Mouse (Mus musculus) right cerebral cortex, postnatal 14 days (tissue): ENCODE data around the gene Gen1.

Source experiments
- DNase-seq: peaks from one replicate; pipeline ENCODE4 v3.0.0; 2022

The Gen1 gene

GRCm38 (mm10) chr12:11265382-11266281 lies at the start of gene Gen1, which contains the start of gene Smc6:
Gen1 (minus strand) TSS chr12:11265801.
Smc6 (plus strand) TSS chr12:11265886.
- DNase-seq = peak; percentile 87

- DNase-seq = no peak
Measured at GRCm38 (mm10) chr12:11313840-11314239, 48.2 kb upstream of the Gen1 start.

- no peak for DNase-seq
Measured at GRCm38 (mm10) chr12:11311106-11311505, 45.5 kb upstream of the Gen1 start.

- DNase-seq = no peak
Measured at GRCm38 (mm10) chr12:11306753-11307645, 41.4 kb upstream of the Gen1 start.

- no peak for DNase-seq
Measured at GRCm38 (mm10) chr12:11300858-11301257, 35.3 kb upstream of the Gen1 start.

DNA sequence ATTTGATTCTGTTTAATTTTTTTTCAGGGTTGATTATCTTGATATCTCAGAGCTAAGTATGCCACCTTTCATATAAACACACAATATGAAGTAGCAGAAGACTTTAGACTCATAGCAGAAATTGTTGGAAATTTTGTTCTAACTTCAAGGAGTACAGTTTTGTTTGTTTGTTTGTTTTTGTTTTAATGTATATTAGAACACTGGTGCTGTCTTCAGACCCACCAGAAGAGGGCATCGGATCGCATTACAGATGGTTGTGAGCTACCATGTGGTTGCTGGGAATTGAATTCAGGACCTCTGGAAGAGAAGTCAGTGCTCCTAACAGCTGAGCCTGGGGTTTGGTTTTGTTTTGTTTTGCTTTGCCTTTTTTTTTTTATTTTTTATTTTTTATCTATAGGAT lies 20.8 kb upstream of the Gen1 start:
- no peak for DNase-seq

GRCm38 (mm10) chr12:11281584-11281983 lies 16.0 kb upstream of the Gen1 start:
- DNase-seq = no peak

GRCm38 (mm10) chr12:11279886-11280285 lies 14.3 kb upstream of the Gen1 start:
- no peak for DNase-seq

DNA sequence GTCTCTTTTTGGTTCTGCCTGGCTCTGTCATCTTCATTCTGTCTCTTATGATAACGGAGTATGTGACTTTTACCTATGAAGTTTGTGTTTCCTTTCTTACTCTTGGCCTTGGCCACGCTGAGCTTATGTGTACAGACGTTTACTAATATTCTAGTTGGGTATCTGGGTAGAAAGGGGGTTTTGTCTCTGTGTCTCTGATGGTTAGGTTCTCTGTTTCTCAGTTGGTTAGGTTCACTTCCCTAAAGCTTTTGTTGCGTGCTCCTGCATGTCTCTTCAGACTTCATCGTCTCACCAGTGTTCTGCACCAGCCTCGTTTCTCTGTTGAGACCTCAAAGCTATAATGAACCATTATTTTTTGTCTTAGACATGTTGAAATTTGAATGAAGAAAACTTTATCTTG lies 11.6 kb upstream of the Gen1 start:
- DNase-seq = no peak

GRCm38 (mm10) chr12:11276632-11277031 lies 11.0 kb upstream of the Gen1 start:
- no peak for DNase-seq

- DNase-seq = no peak
Measured at GRCm38 (mm10) chr12:11273185-11273584, 7.6 kb upstream of the Gen1 start.

DNA sequence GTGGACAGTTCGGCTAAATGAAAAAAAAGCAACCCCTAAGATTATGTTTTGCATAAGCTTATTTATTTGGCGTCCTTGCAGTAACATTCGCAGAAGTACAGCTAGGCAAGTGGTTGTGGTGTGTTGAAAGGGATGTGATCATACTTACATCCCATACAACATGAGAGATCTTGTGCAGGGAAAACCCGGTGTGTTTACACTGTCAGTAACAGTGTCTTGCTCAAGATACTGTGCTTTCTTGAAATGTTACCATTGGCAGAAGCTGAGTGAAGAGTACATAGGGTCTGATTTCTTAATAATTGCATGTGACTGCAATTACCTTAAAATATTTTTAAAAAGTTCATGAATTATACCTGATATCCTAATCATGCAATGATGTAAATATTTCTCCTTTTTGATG lies 7.0 kb upstream of the Gen1 start:
- no peak for DNase-seq

DNA sequence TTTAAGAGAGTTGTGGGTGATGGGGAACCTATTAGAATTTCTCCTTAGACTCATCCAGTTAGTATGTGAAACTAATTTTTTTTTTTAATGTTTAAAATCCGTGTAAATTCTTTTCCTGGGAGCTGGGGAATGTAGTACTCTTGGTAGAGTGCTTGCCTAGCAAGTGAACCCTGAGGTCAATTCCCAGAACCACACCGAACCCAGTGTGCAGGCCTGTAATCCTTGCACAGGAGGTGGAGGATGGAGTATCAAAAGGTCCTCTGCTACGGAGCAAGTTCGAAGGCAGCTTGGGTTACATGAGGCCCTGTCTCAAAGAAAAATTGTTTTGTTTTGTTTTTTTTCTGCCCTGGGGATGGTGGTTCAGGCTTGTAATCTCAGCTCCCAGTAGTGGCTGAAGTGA lies 1.4 kb upstream of the Gen1 start:
- DNase-seq = no peak

- peak; percentile 42 for DNase-seq
Measured at GRCm38 (mm10) chr12:11266282-11266985, 833 bp upstream of the Gen1 start.

GRCm38 (mm10) chr12:11264895-11265294 lies 706 bp downstream of the Gen1 start:
- no peak for DNase-seq

DNA sequence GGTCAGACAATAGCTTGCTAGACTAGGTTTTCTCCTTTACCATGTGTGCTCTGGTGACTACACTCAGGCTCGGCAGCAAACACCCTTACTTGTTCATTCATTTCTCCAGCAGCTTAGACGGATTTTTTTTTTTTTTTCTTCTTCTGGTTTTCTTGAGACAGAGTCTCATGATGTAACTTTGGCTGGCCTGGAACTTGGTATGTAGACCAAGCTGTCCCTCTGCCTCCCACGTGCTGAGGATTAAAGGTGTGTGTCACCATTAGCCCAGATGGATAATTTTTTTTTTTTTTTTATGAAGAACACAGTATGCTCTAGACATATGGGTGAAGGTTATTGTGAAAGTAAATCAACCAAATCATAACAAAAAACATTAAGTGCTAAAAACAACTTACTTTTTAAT lies 15.3 kb downstream of the Gen1 start:
- no peak for DNase-seq

GRCm38 (mm10) chr12:11247460-11247859 lies 18.1 kb downstream of the Gen1 start:
- no peak for DNase-seq

DNA sequence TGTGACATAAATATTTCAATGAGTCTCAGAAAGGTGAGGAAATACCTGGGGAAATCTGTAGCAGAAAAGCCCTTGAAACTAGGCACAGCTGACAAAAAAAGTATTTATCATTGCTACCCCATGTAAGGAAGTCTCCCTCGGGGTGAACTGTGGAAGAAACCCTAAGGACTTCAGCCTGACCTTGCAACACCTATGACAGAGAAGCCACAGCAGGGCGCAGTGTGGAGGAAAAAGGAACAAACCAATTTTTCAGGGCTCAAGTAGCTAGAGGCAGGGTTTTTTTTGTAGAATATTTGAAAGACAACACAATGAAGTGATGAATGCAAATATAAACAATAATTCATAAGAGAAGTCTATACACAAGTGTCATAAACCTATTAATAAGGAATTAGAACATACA lies 29.6 kb downstream of the Gen1 start:
- DNase-seq = no peak

- no peak for DNase-seq
Measured at GRCm38 (mm10) chr12:11230267-11230666, 35.3 kb downstream of the Gen1 start.

GRCm38 (mm10) chr12:11226529-11227268 lies 38.9 kb downstream of the Gen1 start:
- DNase-seq = no peak

DNA sequence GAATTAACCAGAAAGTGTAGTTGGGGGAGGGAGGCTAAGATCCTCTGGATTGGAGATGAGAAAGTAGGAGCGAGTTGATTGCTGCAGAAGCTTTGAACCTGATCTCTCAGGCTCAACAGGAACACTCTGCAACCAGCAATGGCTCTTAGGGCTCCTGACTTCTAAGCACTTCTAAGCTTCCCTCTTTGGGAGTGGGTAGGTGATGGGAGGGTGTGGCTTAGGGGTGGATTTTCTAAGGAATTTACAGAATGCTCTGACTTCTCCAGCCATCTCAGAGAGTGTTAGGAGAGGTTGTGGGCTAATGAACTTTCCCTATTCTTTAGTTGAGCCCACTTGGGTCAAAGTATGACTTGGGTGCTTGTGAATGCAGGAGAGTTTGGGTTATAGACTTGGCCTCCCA lies 39.5 kb downstream of the Gen1 start:
- DNase-seq = no peak

GRCm38 (mm10) chr12:11224722-11225121 lies 40.9 kb downstream of the Gen1 start:
- DNase-seq = no peak
